Mouse (Mus musculus) liver, embryonic 14.5 days (tissue): ENCODE data around the gene Traf3ip2. TPM values are rescaled to one million over a fixed set of nuclear protein-coding genes. Genes with fewer than 3 reads are reported as not detected.

Experiments
- ATAC-seq: fragments of 200-750 bp; cut with Nextera tagmentation; 2 replicates; pipeline ENCODE4 v1.8.0; 2017; ENCODE audit warnings: moderate number of reproducible peaks, mild to moderate bottlenecking, moderate library complexity; ENCODE audit not compliant: insufficient read depth
- DNase-seq, 3 experiments: peaks; one replicate each; pipeline ENCODE4 v3.0.0-alpha.2; 2012 to 2013; ENCODE audit warnings: low read depth in 3 of 3, low spot score in 3 of 3
- H3K27ac ChIP-seq: fragments of 300-500 bp; sonication (generic); 2 replicates; pipeline ENCODE4 v1.5.1; 2014; ENCODE audit warnings: moderate library complexity, mild to moderate bottlenecking, control low read depth, inconsistent platforms
- H3K27me3 ChIP-seq: fragments of 300-500 bp; sonication (generic); 2 replicates; pipeline ENCODE4 v1.6.1; 2014; ENCODE audit warnings: mild to moderate bottlenecking, low read length, moderate library complexity; ENCODE audit not compliant: control insufficient read depth, insufficient read depth
- H3K36me3 ChIP-seq: fragments of 300-500 bp; sonication (generic); replicated peaks from 2 replicates; pipeline ENCODE4 v1.6.1; 2014; ENCODE audit warnings: low read depth; ENCODE audit not compliant: control insufficient read depth, insufficient read depth
- H3K4me1 ChIP-seq, 2 experiments: fragments of 200-500 bp in 1 of 2; fragments of 300-500 bp in 1 of 2; sonication (generic) in 1 of 2; replicated peaks; 2 replicates each; pipeline ENCODE4 v1.6.1; 2012 to 2014; ENCODE audit warnings: antibody characterized with exemption in 1 of 2, inconsistent platforms in 1 of 2, low read length in 1 of 2; ENCODE audit not compliant: control insufficient read depth in 2 of 2, insufficient read depth in 2 of 2
- H3K4me2 ChIP-seq: fragments of 300-500 bp; sonication (generic); 2 replicates; pipeline ENCODE4 v1.6.1; 2014; ENCODE audit warnings: low read depth, mild to moderate bottlenecking, control low read depth, moderate library complexity
- H3K4me3 ChIP-seq, 2 experiments: fragments of 200-500 bp in 1 of 2; fragments of 300-500 bp in 1 of 2; sonication (generic) in 1 of 2; 2 replicates each; pipeline ENCODE4 v1.5.1; 2012 to 2014; ENCODE audit warnings: low read depth in 2 of 2, low read length in 2 of 2, mild to moderate bottlenecking in 2 of 2, control low read depth in 1 of 2, inconsistent platforms in 1 of 2, moderate library complexity in 1 of 2; ENCODE audit not compliant: insufficient read depth in 1 of 2
- H3K9ac ChIP-seq: fragments of 300-500 bp; sonication (generic); replicated peaks from 2 replicates; pipeline ENCODE4 v1.6.1; 2014; ENCODE audit warnings: mild to moderate bottlenecking, control low read depth, moderate library complexity
- H3K9me3 ChIP-seq: fragments of 300-500 bp; sonication (generic); 2 replicates; pipeline ENCODE4 v1.6.1; 2016; ENCODE audit warnings: low read length, mixed read lengths; ENCODE audit not compliant: control insufficient read depth
- CTCF ChIP-seq: IDR thresholded peaks from 2 replicates; pipeline ENCODE4 v1.5.1; 2016; ENCODE audit warnings: antibody characterized with exemption, low read depth, control low read depth
- EP300 ChIP-seq: IDR thresholded peaks from 2 replicates; pipeline ENCODE4 v1.6.1; 2016; ENCODE audit warnings: antibody characterized with exemption, low read depth
- WGBS: fragments of 180-500 bp; shearing (Covaris S2); extraction: QIAGEN DNeasy Blood & Tissue Kit; methylation state at CpG from one replicate; pipeline ENCODE4 v1.1.7; 2014; ENCODE audit not compliant: insufficient replicate concordance; 5-methylcytosine and 5-hydroxymethylcytosine counted together
- polyA plus RNA-seq, 2 experiments: library from polyadenylated mRNA; depleted of rRNA in 1 of 2; stranded (reverse) in 1 of 2; unstranded in 1 of 2; fragments of >200 nt; fragmentation: Nextera tagmentation in 1 of 2; extraction: Ambion mirVana in 1 of 2; gene quantifications; 2 replicates each; pipeline versions ENCODE4 v1.2.1 to v1.2.3; 2012 to 2014

Traf3ip2 gene
- polyA plus RNA-seq, 2 experiments = 1.2 to 1.3 TPM

- Histone ChIP-seq H3K9me3 (no peaks in the 10 kb centered on the region), H3K4me2 (no peak overlapping the region), H3K27ac (no peak overlapping the region), H3K36me3 (no peaks in the 10 kb centered on the region), H3K27me3 (no peaks in the 10 kb centered on the region), H3K9ac (no peak overlapping the region), H3K4me1 (no peaks in the 10 kb centered on the region), H3K4me3 (no peak overlapping the region)
- ATAC-seq (no peak), DNase-seq (no peak)
- WGBS = 51% methylated on average over 3 of the region's 3 CpGs
- TF ChIP-seq CTCF (no peak), EP300 (no peak)
Observed at GRCm38 (mm10) chr10:39666027-39666426, 53.3 kb downstream of the Traf3ip2 start.

GRCm38 (mm10) chr10:39671451-39671850, 58.7 kb downstream of the Traf3ip2 start:
- Histone ChIP-seq H3K27me3 (no peaks in the 10 kb centered on the region), H3K4me2 (no peak overlapping the region), H3K9ac (no peak overlapping the region), H3K4me1 (no peaks in the 10 kb centered on the region; a peak in 1 of 4 replicates), H3K27ac (no peak overlapping the region), H3K9me3 (no peaks in the 10 kb centered on the region), H3K4me3 (no peak overlapping the region), H3K36me3 (no peaks in the 10 kb centered on the region)
- no peak for TF ChIP-seq CTCF
- TF ChIP-seq EP300 = no peak
- DNase-seq (no peak), ATAC-seq (no peak)
- WGBS = 46% methylated on average over 1 of the region's 1 CpGs

- no peak overlapping the region for H3K4me3 ChIP-seq
- TF ChIP-seq EP300 (no peak), CTCF (no peak)
- no peaks in the 10 kb centered on the region; a peak in 1 of 4 replicates for H3K4me1 ChIP-seq
- H3K27ac ChIP-seq = no peak overlapping the region
- H3K27me3 ChIP-seq = no peaks in the 10 kb centered on the region
- no peak overlapping the region for H3K4me2 ChIP-seq
- H3K9ac ChIP-seq = no peak overlapping the region
- DNase-seq (no peak), ATAC-seq (no peak)
- 39% methylated on average over 4 of the region's 4 CpGs for WGBS
- H3K36me3 ChIP-seq = no peaks in the 10 kb centered on the region
- no peaks in the 10 kb centered on the region for H3K9me3 ChIP-seq
Observed at GRCm38 (mm10) chr10:39672547-39673051, 59.9 kb downstream of the Traf3ip2 start.

- DNase-seq = no peak
- Histone ChIP-seq H3K4me3 (no peak overlapping the region), H3K27me3 (no peaks in the 10 kb centered on the region), H3K9ac (no peak overlapping the region), H3K9me3 (no peaks in the 10 kb centered on the region), H3K36me3 (no peaks in the 10 kb centered on the region), H3K4me2 (no peak overlapping the region), H3K4me1 (no peaks in the 10 kb centered on the region; a peak in 1 of 4 replicates), H3K27ac (no peak overlapping the region)
- 40% methylated on average over 3 of the region's 3 CpGs for WGBS
- no peak for ATAC-seq
- TF ChIP-seq EP300 = no peak
- TF ChIP-seq CTCF = no peak
Observed at GRCm38 (mm10) chr10:39674106-39674505, 61.4 kb downstream of the Traf3ip2 start.

DNA sequence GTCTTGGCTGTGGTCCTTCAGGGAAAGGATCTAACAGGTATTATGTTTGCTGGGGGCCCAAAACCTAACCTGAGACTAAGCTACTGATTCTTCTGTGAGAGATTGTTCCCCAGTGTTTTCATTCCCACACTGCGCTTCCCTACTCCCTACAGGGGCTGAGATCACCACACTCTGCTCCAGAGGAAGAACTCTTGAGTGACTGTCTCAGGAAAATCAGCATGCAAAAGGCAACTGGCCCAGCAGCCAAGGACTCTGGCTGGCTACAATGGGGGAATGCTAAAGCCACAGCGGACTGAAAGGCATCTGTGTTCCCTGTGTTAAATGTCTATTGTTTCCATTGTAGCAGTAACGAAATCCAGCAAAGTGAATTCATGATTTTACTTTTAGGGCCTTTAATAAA, 62.0 kb downstream of the Traf3ip2 start:
- Histone ChIP-seq H3K4me3 (no peak overlapping the region), H3K4me1 (no peaks in the 10 kb centered on the region; a peak in 1 of 4 replicates), H3K9me3 (no peaks in the 10 kb centered on the region), H3K9ac (no peak overlapping the region), H3K27ac (no peak overlapping the region), H3K36me3 (no peaks in the 10 kb centered on the region), H3K27me3 (no peaks in the 10 kb centered on the region), H3K4me2 (no peak overlapping the region)
- 71% methylated on average over 3 of the region's 3 CpGs for WGBS
- no peak for TF ChIP-seq EP300
- no peak for TF ChIP-seq CTCF
- ATAC-seq (no peak), DNase-seq (no peak)
